Comparison of ENCODE assay signal across 8 mouse cellular contexts in the genomic region with DNA sequence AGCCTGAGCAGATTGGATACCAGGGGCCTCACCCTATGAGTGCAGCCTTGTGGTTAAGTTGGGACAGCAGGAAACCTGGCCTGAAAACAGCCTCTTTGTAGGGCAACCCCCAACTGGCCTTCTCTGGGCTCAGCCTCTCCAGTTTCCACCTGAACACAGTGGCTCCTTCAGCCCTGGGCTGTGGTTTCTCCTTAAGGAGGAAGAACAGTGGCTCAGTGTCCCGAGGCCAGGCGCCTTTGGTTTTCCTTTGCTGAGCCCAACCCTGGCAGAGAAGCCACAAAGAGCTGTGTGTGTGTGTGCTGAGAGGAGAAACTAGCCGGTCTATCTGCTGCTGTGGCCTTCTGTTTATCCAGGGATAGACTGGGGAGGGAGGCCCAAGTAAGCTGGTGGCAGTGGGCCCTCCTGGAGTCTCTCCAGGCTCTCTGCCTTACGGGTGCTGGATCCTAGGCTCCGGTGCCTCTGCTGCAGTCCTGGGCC. TPM values are rescaled to one million over a fixed set of nuclear protein-coding genes. Genes with fewer than 3 reads are reported as not detected.
DNase-seq lines count a peak whose midpoint lies in the region; ATAC-seq and TF ChIP-seq lines count a peak whose summit lies in the region.

No protein-coding gene starts in this region.

- ATAC-seq in limb, embryonic 12.5 days (ENCODE audit: insufficient number of reproducible peaks, insufficient read depth, low FRiP score, low TSS enrichment, low read depth) = peak; percentile 54

- peaks cover 68% of the 10 kb centered on the region for H3K4me1 ChIP-seq in limb, embryonic 12.5 days (replicated peaks)

- no peaks in the 10 kb centered on the region for H3K36me3 ChIP-seq in limb, embryonic 12.5 days

- H3K4me2 ChIP-seq in limb, embryonic 12.5 days = peak overlapping the region; percentile 15; the same call in 1 of the 2 replicates

- H3K4me3 ChIP-seq in layer of hippocampus, adult 2 months = no peak overlapping the region
- H3K4me3 ChIP-seq in limb, embryonic 12.5 days (replicated peaks) = no peak overlapping the region

- TF ChIP-seq CTCF in layer of hippocampus, adult 2 months (conservative IDR thresholded peaks at IDR 0.05) = no peak

- DNase-seq in layer of hippocampus, adult 2 months (ENCODE audit: low spot score in 2 of 2) = peak in 1 of 2 experiments; percentile 52
- no peak for DNase-seq in layer of hippocampus, postnatal 25 days (ENCODE audit: extremely low spot score in 1 of 2, low spot score in 1 of 2)
- peak; percentile 21 for DNase-seq in NIH3T3 (ENCODE audit: low read depth)
- DNase-seq in fibroblast of lung, adult 2 months (ENCODE audit: low read depth) = peak; percentile 92
- DNase-seq in c-Kit-positive CD71-positive TER-119-positive erythroid progenitor cells, embryonic 14.5 days (ENCODE audit: low spot score) = no peak
- no peak for DNase-seq in spleen, postnatal 10 days (ENCODE audit: low spot score in 2 of 2)
- DNase-seq in kidney, postnatal 10 days = no peak

- H3K27ac ChIP-seq in layer of hippocampus, adult 2 months = peak overlapping the region; percentile 82
- peak overlapping the region; percentile 90 for H3K27ac ChIP-seq in limb, embryonic 12.5 days

- peak overlapping the region; percentile 23; the same call in 1 of the 2 replicates for H3K9ac ChIP-seq in limb, embryonic 12.5 days (replicated peaks)

- H3K27me3 ChIP-seq in limb, embryonic 12.5 days = no peaks in the 10 kb centered on the region

- WGBS in limb, embryonic 12.5 days = 62% methylated on average over 5 of the region's 5 CpGs

- no peaks in the 10 kb centered on the region for H3K9me3 ChIP-seq in limb, embryonic 12.5 days

RNA-seq across cellular contexts. Expression of a gene that starts 59.4 kb away (rescaled TPM):
- 100 to 1,000 TPM; 163 to 168 TPM for total RNA-seq in layer of hippocampus, adult 2 months (2021)
- total RNA-seq in layer of hippocampus, postnatal 25 days (2021) = 100 to 1,000 TPM; 165 to 167 TPM
- 16.1 and 16.2 TPM in 2 replicates for polyA plus RNA-seq in limb, embryonic 12.5 days (2016; fragmentation: Nextera tagmentation; extraction: Ambion mirVana)

Comparison
In these comparisons a context has a peak if more than half of its experiments do, and no peak if none do; other contexts are left out.
1. DNase-seq: peak in NIH3T3 (single experiment) and fibroblast of lung, adult 2 months (single experiment); none in layer of hippocampus, postnatal 25 days (0 of 2), c-Kit-positive CD71-positive TER-119-positive erythroid progenitor cells, embryonic 14.5 days (single experiment), spleen, postnatal 10 days (0 of 2) and kidney, postnatal 10 days (single experiment).